Mouse (Mus musculus) thymus, adult 2 months (tissue): ENCODE data around the gene Fgd1. TPM values are rescaled to one million over a fixed set of nuclear protein-coding genes. Genes with fewer than 3 reads are reported as not detected.

Source experiments
- DNase-seq: peaks from one replicate; pipeline ENCODE4 v3.0.0; 2021
- H3K27ac ChIP-seq: fragments of 200-500 bp; 2 replicates; pipeline ENCODE4 v1.5.1; 2012; ENCODE audit warnings: low read length, control low read depth; ENCODE audit not compliant: control insufficient read depth, insufficient read depth
- H3K27me3 ChIP-seq: fragments of 200-500 bp; 2 replicates; pipeline ENCODE4 v1.6.1; 2012; ENCODE audit warnings: mild to moderate bottlenecking, low read length, moderate library complexity, mixed read lengths; ENCODE audit not compliant: control insufficient read depth, insufficient read depth
- H3K36me3 ChIP-seq: fragments of 200-500 bp; 2 replicates; pipeline ENCODE4 v1.6.1; 2012; ENCODE audit warnings: mild to moderate bottlenecking, low read length, moderate library complexity; ENCODE audit not compliant: control insufficient read depth, insufficient read depth
- H3K4me1 ChIP-seq: fragments of 200-500 bp; replicated peaks from 2 replicates; pipeline ENCODE4 v1.6.1; 2012; ENCODE audit warnings: low read length; ENCODE audit not compliant: control insufficient read depth, insufficient read depth
- H3K4me3 ChIP-seq: fragments of 200-500 bp; 2 replicates; pipeline ENCODE4 v1.5.1; 2012; ENCODE audit warnings: mild to moderate bottlenecking, low read length, control low read depth, moderate library complexity; ENCODE audit not compliant: control insufficient read depth, insufficient read depth
- CTCF ChIP-seq: fragments of 200-500 bp; IDR thresholded peaks from 2 replicates; pipeline ENCODE4 v1.5.1; 2012; ENCODE audit warnings: mild to moderate bottlenecking, control low read depth, low read length, moderate library complexity, borderline replicate concordance; ENCODE audit not compliant: control insufficient read depth, poor library complexity, insufficient read depth; ENCODE audit errors: extremely low read depth
- POLR2A ChIP-seq: fragments of 200-500 bp; IDR thresholded peaks from 2 replicates; pipeline ENCODE4 v1.6.1; 2012; ENCODE audit warnings: mild to moderate bottlenecking, low read length, control low read depth, moderate library complexity; ENCODE audit not compliant: control insufficient read depth, poor library complexity, insufficient read depth; ENCODE audit errors: extremely low read depth
- WGBS: fragments of 180-500 bp; shearing (Covaris S2); methylation state at CpG from one replicate; pipeline ENCODE4 v1.1.7; 2018; 5-methylcytosine and 5-hydroxymethylcytosine counted together
- polyA plus RNA-seq: library from polyadenylated mRNA; depleted of rRNA; stranded (reverse); fragments of >200 nt; gene quantifications from 2 replicates; pipeline ENCODE4 v1.2.3, GENCODE M21; 2012

Fgd1 gene
- polyA plus RNA-seq, 1 experiment = 3.4 TPM

- Histone ChIP-seq H3K36me3 (no peaks in the 10 kb centered on the region), H3K27me3 (no peaks in the 10 kb centered on the region), H3K4me1 (0 out of 2 replicates have a peak, but pooled peaks cover 3% of the 10 kb centered on the region), H3K4me3 (no peak overlapping the region), H3K27ac (no peak overlapping the region)
- no peak for DNase-seq
- WGBS = 96% methylated on average over 4 of the region's 6 CpGs
- TF ChIP-seq POLR2A (no peak), CTCF (no peak)
Measured at GRCm38 (mm10) chrX:151054489-151054888, 8.5 kb downstream of the Fgd1 start.

DNA sequence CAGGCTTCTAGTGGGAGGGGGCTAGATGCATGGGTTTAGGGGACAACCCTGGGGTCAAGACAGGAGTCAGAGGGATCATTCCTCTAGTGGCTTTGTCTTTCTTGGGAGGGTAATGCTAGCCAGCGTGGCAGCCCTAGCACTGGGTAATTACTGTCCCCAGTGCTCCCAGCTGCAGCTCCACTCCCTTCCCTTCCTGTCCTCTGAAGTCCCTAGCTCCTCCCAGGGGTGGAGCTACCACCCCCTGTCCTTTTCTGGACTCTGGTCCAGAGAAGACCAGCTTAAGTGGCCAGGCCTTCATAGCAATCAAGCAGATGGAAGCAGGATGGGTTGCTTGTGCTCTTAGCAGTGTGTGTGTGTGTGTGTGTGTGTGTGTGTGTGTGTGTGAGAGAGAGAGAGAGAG lies 9.6 kb downstream of the Fgd1 start:
- TF ChIP-seq CTCF (no peak), POLR2A (no peak)
- Histone ChIP-seq H3K36me3 (no peaks in the 10 kb centered on the region), H3K27ac (no peak overlapping the region), H3K4me1 (0 out of 2 replicates have a peak, but pooled peaks cover 3% of the 10 kb centered on the region), H3K27me3 (no peaks in the 10 kb centered on the region), H3K4me3 (no peak overlapping the region)
- no peak for DNase-seq
- WGBS = 71% methylated on average over 1 of the region's 1 CpGs

DNA sequence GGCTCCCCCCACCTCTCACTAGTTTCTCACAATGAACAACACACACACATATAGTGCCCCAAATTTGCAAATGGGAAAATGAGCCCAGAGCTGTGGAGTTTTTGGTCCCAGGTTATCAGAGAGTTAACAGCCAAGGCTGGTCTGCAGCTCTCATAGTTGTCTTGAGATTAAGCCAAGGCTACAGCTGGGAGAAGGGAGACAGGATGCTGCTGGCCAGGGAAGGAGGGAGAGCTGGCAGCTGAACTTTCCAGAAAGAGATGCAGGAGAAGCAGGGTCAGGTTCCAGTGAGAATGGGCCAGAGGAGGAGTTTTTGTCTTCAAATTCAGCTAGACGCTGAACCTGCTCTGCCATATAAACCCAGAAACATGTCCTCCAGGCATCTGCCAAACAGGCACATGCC lies 13.4 kb downstream of the Fgd1 start:
- no peaks in the 10 kb centered on the region for H3K36me3 ChIP-seq
- WGBS = 100% methylated on average over 1 of the region's 1 CpGs
- no peak overlapping the region for H3K27ac ChIP-seq
- 0 out of 2 replicates have a peak, but pooled peaks cover 1% of the 10 kb centered on the region for H3K4me1 ChIP-seq
- TF ChIP-seq POLR2A (no peak), CTCF (no peak)
- no peaks in the 10 kb centered on the region for H3K27me3 ChIP-seq
- H3K4me3 ChIP-seq = no peak overlapping the region
- no peak for DNase-seq

DNA sequence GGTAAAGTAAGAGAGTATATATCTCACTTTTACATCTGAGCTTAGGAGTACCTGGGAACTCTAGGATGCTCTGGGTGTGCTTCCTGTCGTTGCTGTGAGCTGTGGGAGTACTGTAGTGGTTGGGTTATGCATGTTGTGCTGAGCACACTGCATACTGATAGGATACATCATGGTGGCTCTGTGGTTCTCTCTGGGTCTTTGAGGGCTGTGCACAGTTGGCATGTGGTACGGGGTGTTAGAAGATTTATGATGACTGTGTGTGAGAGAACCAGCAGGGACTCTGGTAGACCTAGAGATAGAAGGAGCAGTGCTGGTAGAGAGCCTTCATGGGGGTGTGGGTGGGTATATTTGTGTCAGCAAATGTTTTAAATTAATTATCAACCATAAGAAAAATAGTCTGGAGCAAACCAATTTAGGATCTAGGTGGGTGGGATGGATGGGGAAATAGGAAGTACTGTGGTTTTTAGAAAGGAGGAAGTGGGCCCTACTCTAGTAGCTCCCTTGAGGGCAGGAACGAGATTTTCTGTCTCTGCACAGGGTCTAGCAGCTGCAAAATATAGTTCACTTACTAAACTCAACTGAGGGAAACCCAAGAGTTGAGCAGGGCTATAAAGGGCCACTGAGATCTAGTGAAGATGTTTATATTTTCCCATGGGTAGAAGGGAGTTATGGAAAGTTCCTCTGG lies 15.8 kb downstream of the Fgd1 start:
- 8% methylated on average over 3 of the region's 3 CpGs for WGBS
- no peak for DNase-seq
- no peak for TF ChIP-seq POLR2A
- TF ChIP-seq CTCF = no peak

DNA sequence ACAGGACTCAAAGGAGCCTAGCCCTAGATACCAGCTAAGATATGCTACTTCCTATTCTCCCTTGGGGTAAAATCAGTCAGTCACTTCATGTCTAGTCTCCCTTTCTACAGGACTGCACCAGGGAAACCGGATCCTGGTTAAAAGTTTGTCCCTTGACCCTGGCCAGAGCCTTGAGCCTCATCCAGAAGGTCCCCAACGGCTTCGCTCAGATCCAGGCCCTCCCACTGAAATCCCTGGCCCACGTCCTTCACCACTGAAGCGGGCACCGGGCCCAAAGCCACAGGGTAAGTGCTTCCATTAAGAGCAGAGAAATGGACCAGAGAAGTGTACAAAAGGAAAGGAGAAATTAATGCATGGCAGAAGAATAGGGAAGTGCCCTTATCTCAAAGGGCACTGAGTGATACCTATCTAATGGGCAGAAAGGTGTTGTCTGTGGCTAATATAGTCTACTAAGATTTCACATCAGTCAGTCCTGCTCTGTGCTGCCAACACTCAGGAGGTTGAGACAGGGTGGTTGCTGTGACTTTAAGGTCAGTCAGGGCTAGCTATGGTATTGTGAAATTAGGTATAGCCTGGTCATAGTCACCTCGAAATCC lies 20.2 kb downstream of the Fgd1 start:
- WGBS = 100% methylated on average over 7 of the region's 7 CpGs
- TF ChIP-seq POLR2A (no peak), CTCF (no peak)
- no peaks in the 10 kb centered on the region for H3K36me3 ChIP-seq
- DNase-seq = no peak
- no peak overlapping the region for H3K4me3 ChIP-seq
- no peaks in the 10 kb centered on the region for H3K27me3 ChIP-seq
- no peak overlapping the region for H3K27ac ChIP-seq
- no peaks in the 10 kb centered on the region for H3K4me1 ChIP-seq

More for the DNA sequence above, 15.8 kb downstream of the Fgd1 start:
- Histone ChIP-seq H3K27me3 (no peaks in the 10 kb centered on the region), H3K4me1 (no peaks in the 10 kb centered on the region), H3K36me3 (no peaks in the 10 kb centered on the region), H3K4me3 (no peak overlapping the region), H3K27ac (no peak overlapping the region)

DNA sequence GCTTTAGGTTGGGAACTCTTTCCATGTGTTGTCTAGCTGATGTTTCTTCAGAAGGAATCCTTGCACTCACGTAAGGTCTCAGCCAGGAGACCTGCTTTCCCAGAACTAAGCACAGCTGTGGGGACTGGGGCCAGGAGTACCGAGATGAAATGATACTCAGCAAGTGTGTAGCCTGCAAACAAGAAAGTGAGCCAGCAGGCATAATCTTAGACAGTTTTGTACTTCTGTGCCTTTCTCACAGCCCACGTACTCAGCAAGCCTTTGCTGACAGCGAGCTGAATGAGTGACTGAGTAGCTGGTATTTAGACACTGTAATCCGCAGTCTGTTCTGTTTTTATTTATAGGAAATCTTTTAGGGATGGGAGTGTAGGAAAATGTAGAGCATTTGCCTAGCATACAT lies 21.9 kb downstream of the Fgd1 start:
- Histone ChIP-seq H3K27ac (no peak overlapping the region), H3K4me3 (no peak overlapping the region), H3K36me3 (no peaks in the 10 kb centered on the region), H3K4me1 (no peaks in the 10 kb centered on the region), H3K27me3 (no peaks in the 10 kb centered on the region)
- no peak for DNase-seq
- WGBS = 95% methylated on average over 5 of the region's 5 CpGs
- no peak for TF ChIP-seq CTCF
- TF ChIP-seq POLR2A = no peak

GRCm38 (mm10) chrX:151076007-151076406 lies 30.1 kb downstream of the Fgd1 start:
- H3K4me3 ChIP-seq = no peak overlapping the region
- H3K4me1 ChIP-seq = no peaks in the 10 kb centered on the region
- no peak overlapping the region for H3K27ac ChIP-seq
- WGBS = 97% methylated on average over 5 of the region's 5 CpGs
- TF ChIP-seq CTCF (no peak), POLR2A (no peak)
- DNase-seq = no peak
- no peaks in the 10 kb centered on the region for H3K27me3 ChIP-seq
- H3K36me3 ChIP-seq = no peaks in the 10 kb centered on the region
